Mouse (Mus musculus): ENCODE data around the gene Med27.

Gene Med27

GRCm38 (mm10) chr2:29437861-29438529 lies 91.4 kb downstream of the Med27 start:
- DNase-seq, result no peak

- DNase-seq, result peak; percentile 36 to 76
Observed at GRCm38 (mm10) chr2:29438530-29438862, 91.9 kb downstream of the Med27 start.

DNA sequence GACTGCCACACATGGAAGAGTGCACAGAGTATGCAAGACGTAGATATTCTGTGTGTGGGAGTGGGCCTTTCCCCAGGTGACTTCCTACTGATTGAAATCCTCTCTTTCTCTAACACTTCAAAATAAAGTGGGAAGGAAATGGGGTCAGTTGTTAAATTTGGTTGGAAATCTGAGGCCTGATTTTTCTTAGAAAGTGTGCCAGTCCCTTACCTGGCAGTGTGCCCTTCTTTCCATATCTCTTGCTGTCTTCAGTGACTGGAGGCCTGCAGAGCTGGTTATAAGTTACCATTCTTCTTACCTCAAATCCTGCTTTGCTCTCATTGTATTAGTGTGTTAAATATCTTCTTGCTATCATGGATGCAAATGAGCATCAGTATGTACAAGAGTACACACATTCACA lies 92.4 kb downstream of the Med27 start:
- DNase-seq, result no peak

DNA sequence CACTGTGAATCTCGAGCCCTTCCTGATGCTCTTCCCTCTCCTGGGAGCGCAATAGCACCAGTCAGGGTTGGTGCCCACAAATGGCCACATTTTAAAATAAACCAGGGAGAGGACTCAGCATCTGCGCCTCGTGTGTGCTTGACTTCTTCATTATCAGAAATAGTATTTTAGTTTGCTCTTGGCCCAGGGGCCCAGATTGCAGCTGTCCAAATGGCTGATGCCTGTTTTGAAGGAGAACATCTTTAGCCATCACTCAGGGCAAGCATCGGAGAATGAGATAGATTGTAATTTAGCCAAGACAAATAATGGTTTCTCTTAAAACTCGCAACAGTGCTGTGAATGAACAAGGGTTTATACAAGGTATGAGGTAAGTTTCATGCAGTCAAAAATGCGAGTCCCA lies 92.8 kb downstream of the Med27 start:
- DNase-seq, result no peak

- DNase-seq, result no peak
Observed at GRCm38 (mm10) chr2:29439857-29440502, 93.4 kb downstream of the Med27 start.

GRCm38 (mm10) chr2:29442275-29442674 lies 95.7 kb downstream of the Med27 start:
- no peak for DNase-seq

DNA sequence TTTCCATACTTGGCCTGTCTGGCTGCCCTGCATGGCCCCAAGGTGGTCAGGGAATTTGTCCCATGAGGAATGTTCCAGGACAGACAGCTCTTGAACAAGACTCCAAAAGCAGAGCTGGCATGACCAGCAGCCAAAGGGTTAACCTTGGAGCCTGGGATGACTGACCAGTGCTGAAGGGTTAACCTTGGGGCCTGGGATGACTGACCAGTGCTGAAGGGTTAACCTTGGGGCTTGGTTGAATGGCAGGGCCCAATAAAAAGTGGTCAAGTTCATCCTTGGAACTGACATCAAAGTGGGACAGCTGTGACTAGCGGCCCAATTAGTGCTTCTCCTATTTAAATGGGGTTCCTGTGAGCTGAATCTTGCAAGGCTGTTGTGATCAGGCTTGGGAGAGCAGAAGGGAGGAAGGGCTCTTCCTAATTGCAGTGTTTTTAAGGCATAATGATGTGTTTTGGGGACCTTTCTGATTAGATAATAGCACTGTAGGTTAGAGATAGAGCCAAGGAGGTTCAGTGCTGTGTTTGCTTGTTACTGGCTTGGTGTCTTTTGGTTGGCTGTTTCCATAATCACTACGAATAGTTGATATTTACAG lies 97.1 kb downstream of the Med27 start:
- no peak for DNase-seq

DNA sequence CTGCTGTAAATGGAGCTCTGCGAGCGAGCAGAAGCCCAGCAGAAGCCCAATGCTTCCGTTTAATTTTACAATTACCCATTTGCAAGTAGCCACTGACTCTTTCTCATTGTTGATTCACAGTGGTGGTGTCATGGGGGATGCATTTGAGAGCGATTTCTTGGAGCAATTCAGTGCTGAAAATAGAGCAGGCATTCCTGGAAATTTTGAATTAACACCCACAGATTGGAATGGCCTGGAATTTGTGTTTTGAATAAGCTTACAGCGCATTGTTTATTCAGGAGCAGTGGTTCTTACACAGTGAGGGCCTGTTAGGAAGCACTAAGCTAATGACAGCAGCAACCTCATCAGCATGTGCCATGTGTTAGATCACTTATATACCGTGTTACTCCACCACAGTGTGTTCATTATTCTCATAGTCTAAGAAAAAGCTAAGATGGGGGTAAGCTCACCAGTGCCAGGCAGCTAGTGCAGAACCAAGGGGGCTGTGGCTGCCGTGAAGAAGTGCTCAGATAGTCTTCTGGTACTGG lies 101.9 kb downstream of the Med27 start:
- no peak for DNase-seq

GRCm38 (mm10) chr2:29451368-29451999 lies 104.9 kb downstream of the Med27 start:
- DNase-seq, result no peak

- DNase-seq, result no peak
Observed at GRCm38 (mm10) chr2:29453376-29453775, 106.8 kb downstream of the Med27 start.

- no peak for DNase-seq
Observed at GRCm38 (mm10) chr2:29456631-29457320, 110.2 kb downstream of the Med27 start.

- DNase-seq, result no peak
Observed at GRCm38 (mm10) chr2:29457677-29458076, 111.1 kb downstream of the Med27 start.

GRCm38 (mm10) chr2:29458346-29458950 lies 111.8 kb downstream of the Med27 start:
- DNase-seq, result no peak

DNA sequence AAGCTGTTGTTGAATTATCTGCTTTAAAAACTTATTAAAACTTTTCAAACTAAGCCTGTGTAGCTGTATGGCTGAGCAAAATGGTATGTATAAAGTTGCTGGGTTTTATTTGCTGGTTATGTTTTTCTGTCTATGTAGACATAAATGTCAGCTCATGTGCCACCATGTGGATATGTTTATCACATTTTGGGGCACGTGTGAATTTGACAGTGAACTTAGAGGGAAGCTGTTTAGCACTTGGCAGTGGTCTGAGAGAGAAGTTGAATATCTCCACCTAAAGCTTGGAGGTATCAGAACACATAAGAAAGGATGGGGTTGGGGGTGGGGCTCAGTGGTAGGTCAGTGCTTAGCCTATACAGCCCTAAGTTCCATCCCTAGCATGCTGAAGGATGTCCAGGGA lies 113.0 kb downstream of the Med27 start:
- no peak for DNase-seq

- no peak for DNase-seq
Observed at GRCm38 (mm10) chr2:29461841-29462240, 115.2 kb downstream of the Med27 start.

DNA sequence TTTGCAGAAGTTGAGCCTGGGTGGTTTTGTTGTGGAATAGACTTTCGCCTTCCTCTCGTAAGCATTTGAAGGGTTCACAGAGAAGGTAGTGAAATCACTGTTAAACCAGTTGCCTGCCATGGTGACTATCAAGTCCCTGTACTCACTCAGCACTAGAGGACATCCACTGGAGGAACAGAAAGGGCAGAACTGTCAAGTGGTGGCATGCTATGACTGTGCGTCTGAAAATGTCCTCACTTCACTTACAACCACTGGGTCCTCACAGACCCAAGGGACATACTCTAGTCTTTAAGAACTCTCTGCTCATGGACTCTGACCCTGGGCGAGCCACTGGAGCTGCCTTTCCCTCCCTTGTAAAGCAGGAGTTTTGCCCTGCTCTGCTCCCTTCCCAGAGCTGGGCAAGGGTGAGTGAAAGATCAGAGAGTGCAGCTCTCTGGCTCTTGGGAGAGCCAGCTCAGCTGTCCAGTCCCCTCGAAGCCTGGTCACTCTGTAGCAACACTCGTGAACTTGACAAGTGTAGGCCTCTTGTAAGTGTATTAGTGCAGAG lies 116.5 kb downstream of the Med27 start:
- peak; percentile 33 to 62 for DNase-seq

GRCm38 (mm10) chr2:29464851-29465648 lies 118.4 kb downstream of the Med27 start:
- peak in 1 of 2 experiments; percentile 48 for DNase-seq

- DNase-seq, result no peak
Observed at GRCm38 (mm10) chr2:29465649-29466137, 119.1 kb downstream of the Med27 start.

DNA sequence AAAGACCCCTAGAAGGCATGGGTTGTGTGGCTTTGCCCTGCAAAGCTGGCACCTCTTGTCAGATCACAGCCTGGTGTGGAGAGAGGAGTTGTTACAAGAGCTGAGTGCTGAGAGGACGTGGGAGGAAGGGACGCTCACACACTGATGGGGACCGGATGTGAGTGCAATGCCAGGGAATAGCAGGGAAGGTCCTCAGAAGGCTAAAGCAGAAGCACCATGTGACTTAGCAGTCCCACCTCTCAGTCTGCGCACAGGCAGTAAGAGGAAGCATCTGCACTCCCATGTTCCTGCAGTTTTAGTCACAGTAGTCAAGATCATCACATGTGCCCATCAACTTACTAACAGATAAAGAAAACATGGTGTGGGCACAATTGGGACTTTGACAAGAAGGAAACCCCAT lies 119.8 kb downstream of the Med27 start:
- no peak for DNase-seq

GRCm38 (mm10) chr2:29468517-29468936 lies 121.9 kb downstream of the Med27 start:
- DNase-seq, result no peak

DNA sequence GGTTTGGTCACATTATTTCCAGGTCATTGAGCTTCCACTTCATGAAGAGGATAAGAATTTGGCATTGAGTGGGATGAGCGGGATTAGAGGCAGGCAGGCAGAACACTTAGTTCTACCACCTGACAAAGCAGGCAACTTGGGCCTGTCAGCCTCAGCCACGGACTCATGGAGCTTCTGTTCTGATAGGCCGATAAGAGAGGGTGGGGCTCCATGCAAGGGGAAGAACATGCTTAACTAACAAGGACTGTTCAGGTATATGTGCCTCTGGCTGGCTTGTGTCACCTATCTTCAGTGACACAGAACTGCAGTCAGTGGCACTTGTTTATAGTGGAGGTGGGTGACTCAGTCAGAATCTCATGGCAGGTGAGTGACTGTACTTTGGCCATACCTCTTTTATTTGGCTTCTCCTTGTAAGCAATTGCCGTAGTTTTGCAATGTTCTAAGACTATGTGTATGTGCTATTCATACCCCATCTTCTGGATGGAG lies 126.4 kb downstream of the Med27 start:
- DNase-seq, result no peak
